Mouse (Mus musculus) myocyte (in vitro differentiated cells): ENCODE results near the gene Hmgcl. TPM values are rescaled to one million over a fixed set of nuclear protein-coding genes. Genes with fewer than 3 reads are reported as not detected.

Experiments
- H3K27me3 ChIP-seq: one replicate; pipeline ENCODE4 v1.6.1; 2011; ENCODE audit not compliant: control insufficient read depth, insufficient read depth, insufficient read length
- H3K36me3 ChIP-seq: one replicate; pipeline ENCODE4 v1.6.1; 2011; ENCODE audit not compliant: control insufficient read depth, insufficient read depth
- H3K4me2 ChIP-seq: one replicate; pipeline ENCODE4 v1.6.1; 2011; ENCODE audit warnings: low read depth, control low read depth
- H3K4me3 ChIP-seq: one replicate; pipeline ENCODE4 v1.5.1; 2011; ENCODE audit warnings: mild to moderate bottlenecking, control low read depth, moderate library complexity
- H3K79me2 ChIP-seq: one replicate; pipeline ENCODE4 v1.6.1; 2011; ENCODE audit not compliant: control insufficient read depth, insufficient read depth
- H3ac ChIP-seq: one replicate; pipeline ENCODE4 v1.6.1; 2011; ENCODE audit not compliant: control insufficient read depth, insufficient read length
- CEBPB ChIP-seq: IDR thresholded peaks from 2 replicates; pipeline ENCODE4 v1.6.1; 2011; ENCODE audit warnings: mild to moderate bottlenecking, moderate library complexity; ENCODE audit not compliant: poor library complexity, insufficient read depth, severe bottlenecking
- E2F4 ChIP-seq: IDR thresholded peaks from one replicate; pipeline ENCODE4 v1.6.1; 2011; ENCODE audit warnings: mild to moderate bottlenecking, control low read depth, moderate library complexity; ENCODE audit not compliant: insufficient read depth
- MAX ChIP-seq: IDR thresholded peaks from one replicate; pipeline ENCODE4 v1.6.1; 2011; ENCODE audit warnings: low read depth, mild to moderate bottlenecking, control low read depth
- MYOD1 ChIP-seq, 3 experiments: IDR thresholded peaks; one replicate each; pipeline ENCODE4 v1.6.1; 2011; ENCODE audit warnings: control low read depth in 2 of 3, low read depth in 2 of 3, mild to moderate bottlenecking in 2 of 3, moderate library complexity in 1 of 3; ENCODE audit not compliant: insufficient read length in 2 of 3, control insufficient read depth in 1 of 3
- MYOG ChIP-seq, 3 experiments: IDR thresholded peaks; one replicate each; pipeline ENCODE4 v1.6.1; 2011; ENCODE audit warnings: control low read depth in 2 of 3, low read depth in 2 of 3, mild to moderate bottlenecking in 2 of 3; ENCODE audit not compliant: insufficient read length in 2 of 3, control insufficient read depth in 1 of 3, insufficient read depth in 1 of 3
- POLR2A ChIP-seq: IDR thresholded peaks from one replicate; pipeline ENCODE4 v1.6.1; 2011; ENCODE audit warnings: low read depth, mild to moderate bottlenecking, control low read depth, moderate library complexity; ENCODE audit not compliant: insufficient read length
- POLR2AphosphoS2 ChIP-seq: IDR thresholded peaks from one replicate; pipeline ENCODE4 v1.6.1; 2011; ENCODE audit warnings: low read depth, control low read depth; ENCODE audit not compliant: insufficient read length
- REST ChIP-seq: IDR thresholded peaks from one replicate; pipeline ENCODE4 v1.6.1; 2011; ENCODE audit warnings: mild to moderate bottlenecking, control low read depth, moderate library complexity; ENCODE audit not compliant: insufficient read depth, insufficient read length
- SRF ChIP-seq: IDR thresholded peaks from one replicate; pipeline ENCODE4 v1.6.1; 2011; ENCODE audit warnings: low read depth; ENCODE audit not compliant: control insufficient read depth, insufficient read length
- TCF12 ChIP-seq: IDR thresholded peaks from one replicate; pipeline ENCODE4 v1.6.1; 2011; ENCODE audit warnings: mild to moderate bottlenecking, control low read depth; ENCODE audit not compliant: poor library complexity, insufficient read depth, severe bottlenecking
- TCF3 ChIP-seq: IDR thresholded peaks from one replicate; pipeline ENCODE4 v1.6.1; 2011; ENCODE audit warnings: low read depth, control low read depth; ENCODE audit not compliant: insufficient read length
- USF1 ChIP-seq: IDR thresholded peaks from one replicate; pipeline ENCODE4 v1.6.1; 2011; ENCODE audit warnings: low read depth, mild to moderate bottlenecking, control low read depth, moderate library complexity
- polyA plus RNA-seq: library from polyadenylated mRNA; unstranded; fragments of >200 nt; fragmentation: generic; extraction: Trizol; gene quantifications from one replicate; pipeline ENCODE4 v1.2.1, GENCODE M21; 2012; ENCODE audit warnings: missing spikeins

Hmgcl gene
- polyA plus RNA-seq, 1 experiment, result 44.1 TPM

GRCm38 (mm10) chr4:135986943-135987710 lies 40.9 kb downstream of the Hmgcl start, which contains the start of gene Pithd1:
Gene Pithd1 (minus strand): TSS chr4:135987264.
- Histone ChIP-seq H3ac (peak within 1 kb of the TSS; percentile 69), H3K79me2 (peaks cover 12% of the 10 kb centered on the region), H3K36me3 (no peaks in the 10 kb centered on the region), H3K27me3 (no peaks in the 10 kb centered on the region), H3K4me3 (peak within 1 kb of the TSS; percentile 71), H3K4me2 (peak within 1 kb of the TSS; percentile 96)
- no peak for TF ChIP-seq POLR2A
- TF ChIP-seq TCF12, result no peak
- peak in 1 of 3 experiments; percentile 16 for TF ChIP-seq MYOD1 (IDR thresholded peaks at IDR 0.05; ENCODE audit: control insufficient read depth in 1 of 3, insufficient read length in 2 of 3, low read depth in 2 of 3)
- TF ChIP-seq CEBPB, result no peak
- peak; percentile 23 for TF ChIP-seq REST
- TF ChIP-seq USF1, result no peak
- TF ChIP-seq SRF, result peak; percentile 66
- peak; percentile 76 for TF ChIP-seq E2F4
- TF ChIP-seq POLR2AphosphoS2, result peak; percentile 99
- peak; percentile 3 for TF ChIP-seq TCF3
- peak in 1 of 3 experiments; percentile 41 for TF ChIP-seq MYOG (IDR thresholded peaks at IDR 0.05; ENCODE audit: control insufficient read depth in 1 of 3, insufficient read depth in 1 of 3, insufficient read length in 2 of 3, low read depth in 2 of 3)
- TF ChIP-seq MAX, result no peak

GRCm38 (mm10) chr4:135987714-135988113 lies 41.5 kb downstream of the Hmgcl start:
- TF ChIP-seq TCF12, result no peak
- TF ChIP-seq POLR2AphosphoS2, result no peak
- no peak for TF ChIP-seq REST
- TF ChIP-seq CEBPB, result no peak
- TF ChIP-seq SRF, result no peak
- no peak for TF ChIP-seq POLR2A
- Histone ChIP-seq H3K4me2 (peak overlapping the region; percentile 93), H3ac (peak overlapping the region; percentile 69), H3K79me2 (peaks cover 12% of the 10 kb centered on the region), H3K4me3 (peak overlapping the region; percentile 71), H3K27me3 (no peaks in the 10 kb centered on the region), H3K36me3 (no peaks in the 10 kb centered on the region)

- H3K79me2 ChIP-seq, result no peaks in the 10 kb centered on the region
- no peak overlapping the region for H3K4me2 ChIP-seq
- H3K36me3 ChIP-seq, result no peaks in the 10 kb centered on the region
- no peak overlapping the region for H3K4me3 ChIP-seq
- no peak overlapping the region for H3ac ChIP-seq
- H3K27me3 ChIP-seq, result no peaks in the 10 kb centered on the region
- TF ChIP-seq CEBPB, result no peak
- no peak for TF ChIP-seq POLR2AphosphoS2
- TF ChIP-seq MYOD1 (IDR thresholded peaks at IDR 0.05; ENCODE audit: control insufficient read depth in 1 of 3, insufficient read length in 2 of 3, low read depth in 2 of 3), result no peak
- TF ChIP-seq USF1, result no peak
- no peak for TF ChIP-seq TCF12
- no peak for TF ChIP-seq POLR2A
- TF ChIP-seq REST, result no peak
- TF ChIP-seq SRF, result no peak
- TF ChIP-seq E2F4, result no peak
These were observed 47.7 kb downstream of the Hmgcl start for GRCm38 (mm10) chr4:135993941-135994340.

- H3K79me2 ChIP-seq, result no peaks in the 10 kb centered on the region
- no peak overlapping the region for H3ac ChIP-seq
- no peaks in the 10 kb centered on the region for H3K36me3 ChIP-seq
- H3K27me3 ChIP-seq, result no peaks in the 10 kb centered on the region
- H3K4me2 ChIP-seq, result no peak overlapping the region
- H3K4me3 ChIP-seq, result no peak overlapping the region
- TF ChIP-seq CEBPB, result no peak
- no peak for TF ChIP-seq TCF3
- TF ChIP-seq USF1, result no peak
- no peak for TF ChIP-seq POLR2AphosphoS2
- no peak for TF ChIP-seq MYOG (IDR thresholded peaks at IDR 0.05; ENCODE audit: control insufficient read depth in 1 of 3, insufficient read depth in 1 of 3, insufficient read length in 2 of 3, low read depth in 2 of 3)
- TF ChIP-seq E2F4, result no peak
- no peak for TF ChIP-seq REST
- no peak for TF ChIP-seq TCF12
- no peak for TF ChIP-seq MAX
- TF ChIP-seq POLR2A, result no peak
- no peak for TF ChIP-seq MYOD1 (IDR thresholded peaks at IDR 0.05; ENCODE audit: control insufficient read depth in 1 of 3, insufficient read length in 2 of 3, low read depth in 2 of 3)
- no peak for TF ChIP-seq SRF
These were observed 48.9 kb downstream of the Hmgcl start for GRCm38 (mm10) chr4:135995118-135995517.

GRCm38 (mm10) chr4:136004107-136004675 lies 57.9 kb downstream of the Hmgcl start:
- Histone ChIP-seq H3K27me3 (no peaks in the 10 kb centered on the region), H3K4me2 (no peak overlapping the region), H3ac (no peak overlapping the region), H3K4me3 (no peak overlapping the region), H3K79me2 (no peaks in the 10 kb centered on the region), H3K36me3 (peaks cover 51% of the 10 kb centered on the region)
- TF ChIP-seq USF1 (no peak), MYOD1 (IDR thresholded peaks at IDR 0.05; ENCODE audit: control insufficient read depth in 1 of 3, insufficient read length in 2 of 3, low read depth in 2 of 3) (no peak), POLR2A (no peak), TCF3 (no peak), MAX (no peak), CEBPB (no peak), POLR2AphosphoS2 (no peak), MYOG (IDR thresholded peaks at IDR 0.05; ENCODE audit: control insufficient read depth in 1 of 3, insufficient read depth in 1 of 3, insufficient read length in 2 of 3, low read depth in 2 of 3) (no peak), REST (no peak), E2F4 (no peak), SRF (no peak), TCF12 (no peak)
